Mouse (Mus musculus): ENCODE results near the gene Morf4l1.

DNA sequence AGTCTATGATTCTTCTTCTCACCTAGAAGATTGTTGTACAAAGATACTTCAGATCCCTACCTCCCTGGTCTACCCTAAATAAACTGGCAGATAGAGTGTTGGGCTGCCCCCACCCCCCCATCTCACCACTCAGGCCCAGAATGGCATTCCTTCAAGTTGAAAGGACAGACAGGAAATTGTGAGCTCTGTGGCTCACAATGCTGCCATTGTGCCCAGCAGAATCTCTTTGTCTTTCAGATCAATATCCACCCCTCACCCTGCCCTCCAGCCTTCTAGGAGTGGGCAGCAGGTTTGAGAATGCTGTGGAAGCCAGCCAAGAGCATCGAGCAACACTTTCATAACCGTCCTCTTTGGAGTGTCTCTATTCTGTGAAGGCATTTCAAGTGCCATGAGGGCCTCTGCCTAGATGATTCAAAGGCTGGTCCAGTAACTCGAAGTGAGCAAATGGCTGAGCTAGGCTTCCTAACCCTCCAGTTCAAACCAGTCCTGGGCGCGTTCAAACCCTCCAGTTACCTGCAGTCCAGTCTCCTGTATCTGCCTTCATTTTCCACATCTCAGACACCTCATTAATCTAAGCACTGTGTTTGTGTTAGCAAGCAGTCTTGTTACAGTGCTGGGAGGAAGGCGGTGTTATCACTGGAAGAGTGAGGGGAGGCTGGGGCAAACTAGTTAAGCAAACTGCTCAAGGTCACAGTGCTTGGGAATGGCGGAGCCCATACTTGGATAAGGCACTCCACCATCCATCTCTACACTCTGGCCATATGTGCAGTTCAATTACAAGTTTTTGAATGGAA lies 19.2 kb upstream of the Morf4l1 start:
- TF ChIP-seq CTCF (conservative IDR thresholded peaks at IDR 0.05; ENCODE audit: low read length) = no peak
- peak; percentile 71; the same call in 1 of the 2 replicates for TF ChIP-seq NANOG (IDR thresholded peaks at IDR 0.05; ENCODE audit: borderline replicate concordance, low read length)
- no peak for TF ChIP-seq POU5F1 (IDR thresholded peaks at IDR 0.05; ENCODE audit: borderline replicate concordance, low read length)
